Comparison of ENCODE assay signal across 12 mouse cellular contexts in the genomic region with DNA sequence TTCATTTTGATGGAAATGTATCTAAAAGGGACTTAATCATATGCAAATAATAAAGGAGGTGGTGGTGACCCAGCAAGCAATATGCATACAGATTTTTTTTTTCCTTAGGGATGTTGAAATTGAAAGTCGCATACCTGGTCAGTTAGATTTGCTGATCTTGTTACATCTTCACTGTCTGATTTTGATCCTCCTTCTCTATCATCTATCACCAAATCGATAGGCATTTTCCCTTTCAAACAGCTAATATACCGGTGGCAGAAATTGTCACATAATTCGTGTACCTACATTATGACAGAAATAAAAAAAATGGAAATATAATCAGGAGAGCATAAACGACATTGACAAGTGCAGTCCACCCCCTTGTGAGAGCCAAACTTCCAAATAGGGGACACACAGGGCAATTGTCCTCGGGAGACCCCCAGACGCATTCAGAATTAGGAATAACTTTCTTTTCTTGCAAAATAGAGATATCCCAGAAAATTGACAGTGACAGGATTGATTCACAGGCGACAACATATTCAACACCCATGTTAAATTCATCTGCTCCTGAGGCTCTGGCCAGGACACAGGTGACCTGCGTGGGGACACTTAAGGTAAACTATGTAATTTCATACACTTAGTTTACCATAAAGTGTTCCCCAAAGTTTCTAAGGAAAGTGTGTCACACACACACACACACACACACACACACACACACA. TPM values are rescaled to one million over a fixed set of nuclear protein-coding genes. Genes with fewer than 3 reads are reported as not detected.
DNase-seq lines count a peak whose midpoint lies in the region; ATAC-seq and TF ChIP-seq lines count a peak whose summit lies in the region.
"Had no signal": no experiment of that assay in that cellular context is flagged by ENCODE, and none has a peak within 500 bp of the region (broad histone marks: within the 10 kb centered on the region; RNA-seq: fewer than 3 reads in every experiment).

No protein-coding gene starts in this region.

- ATAC-seq in forebrain, embryonic 12.5 days (ENCODE audit: low FRiP score), result no peak
- ATAC-seq in forebrain, postnatal 0 days, result no peak
- no peak for ATAC-seq in lung, embryonic 15.5 days (ENCODE audit: borderline replicate concordance, extremely low read depth, low FRiP score, low TSS enrichment)
- ATAC-seq in hindbrain, embryonic 15.5 days (ENCODE audit: low FRiP score, low read depth), result no peak
- ATAC-seq in neural tube, embryonic 14.5 days (ENCODE audit: low read depth), result no peak
- ATAC-seq in CD4-positive, CD25-positive, alpha-beta regulatory T cell, adult 4 months, result no peak

- no peak overlapping the region for H3K9ac ChIP-seq in forebrain, embryonic 12.5 days
- no peak overlapping the region for H3K9ac ChIP-seq in forebrain, postnatal 0 days
- H3K9ac ChIP-seq in lung, embryonic 15.5 days, result peak overlapping the region; percentile 51; the same call in 1 of the 2 replicates
- peak overlapping the region; percentile 98 for H3K9ac ChIP-seq in hindbrain, embryonic 15.5 days
- peak overlapping the region; percentile 99 for H3K9ac ChIP-seq in neural tube, embryonic 14.5 days (replicated peaks; ENCODE audit: low read depth, low read length)

- no peak overlapping the region for H3K4me3 ChIP-seq in forebrain, embryonic 12.5 days (replicated peaks)
- H3K4me3 ChIP-seq in forebrain, postnatal 0 days (ENCODE audit: low read depth, low read length), result no peak overlapping the region
- H3K4me3 ChIP-seq in lung, embryonic 15.5 days, result peak overlapping the region; percentile 57
- peak overlapping the region; percentile 89 for H3K4me3 ChIP-seq in hindbrain, embryonic 15.5 days
- H3K4me3 ChIP-seq in neural tube, embryonic 14.5 days (ENCODE audit: low read depth, low read length), result peak overlapping the region; percentile 75

- H3K4me1 ChIP-seq in forebrain, embryonic 12.5 days, result peaks cover 80% of the 10 kb centered on the region
- H3K4me1 ChIP-seq in forebrain, postnatal 0 days (ENCODE audit: insufficient read depth), result 0 out of 2 replicates have a peak, but pooled peaks cover 3% of the 10 kb centered on the region
- H3K4me1 ChIP-seq in lung, embryonic 15.5 days, result peaks cover 12% of the 10 kb centered on the region
- peaks cover 39% of the 10 kb centered on the region for H3K4me1 ChIP-seq in hindbrain, embryonic 15.5 days (replicated peaks)
- H3K4me1 ChIP-seq in neural tube, embryonic 14.5 days (ENCODE audit: control insufficient read depth, insufficient read depth, low read length), result peaks cover 47% of the 10 kb centered on the region

- H3K9me3 ChIP-seq in forebrain, embryonic 12.5 days, result no peaks in the 10 kb centered on the region
- H3K9me3 ChIP-seq in forebrain, postnatal 0 days (ENCODE audit: low read length), result no peaks in the 10 kb centered on the region
- no peaks in the 10 kb centered on the region for H3K9me3 ChIP-seq in lung, embryonic 15.5 days
- no peaks in the 10 kb centered on the region for H3K9me3 ChIP-seq in hindbrain, embryonic 15.5 days
- H3K9me3 ChIP-seq in neural tube, embryonic 14.5 days (ENCODE audit: control insufficient read depth, low read length), result no peaks in the 10 kb centered on the region

- peak overlapping the region; percentile 32; the same call in 1 of the 2 replicates for H3K4me2 ChIP-seq in forebrain, embryonic 12.5 days
- H3K4me2 ChIP-seq in forebrain, postnatal 0 days (ENCODE audit: low read depth), result no peak overlapping the region
- peak overlapping the region; percentile 64 for H3K4me2 ChIP-seq in lung, embryonic 15.5 days
- peak overlapping the region; percentile 95 for H3K4me2 ChIP-seq in hindbrain, embryonic 15.5 days
- peak overlapping the region; percentile 96 for H3K4me2 ChIP-seq in neural tube, embryonic 14.5 days (ENCODE audit: low read depth, low read length)

- H3K36me3 ChIP-seq in forebrain, embryonic 12.5 days (replicated peaks), result no peaks in the 10 kb centered on the region
- no peaks in the 10 kb centered on the region for H3K36me3 ChIP-seq in forebrain, postnatal 0 days (ENCODE audit: insufficient read depth)
- H3K36me3 ChIP-seq in lung, embryonic 15.5 days, result no peaks in the 10 kb centered on the region
- H3K36me3 ChIP-seq in hindbrain, embryonic 15.5 days, result no peaks in the 10 kb centered on the region
- H3K36me3 ChIP-seq in neural tube, embryonic 14.5 days (ENCODE audit: control insufficient read depth, insufficient read depth, low read length), result peaks cover 12% of the 10 kb centered on the region; the same call in 1 of the 2 replicates

- TF ChIP-seq CTCF in forebrain, postnatal 0 days (IDR thresholded peaks at IDR 0.05; ENCODE audit: low read depth), result no peak

- no peak for DNase-seq in forebrain, postnatal 0 days
- DNase-seq in lung, postnatal 25 days (ENCODE audit: low spot score), result no peak
- no peak for DNase-seq in gastrocnemius, postnatal 25 days
- DNase-seq: B cell, adult 2 months; kidney, adult 11 months; left cerebral cortex, postnatal 4 days had no signal

- no peak overlapping the region for H3K27ac ChIP-seq in forebrain, embryonic 12.5 days
- H3K27ac ChIP-seq in forebrain, postnatal 0 days (ENCODE audit: low read depth, low read length), result no peak overlapping the region
- peak overlapping the region; percentile 92; the same call in 1 of the 2 replicates for H3K27ac ChIP-seq in lung, embryonic 15.5 days
- H3K27ac ChIP-seq in hindbrain, embryonic 15.5 days (replicated peaks), result peak overlapping the region; percentile 100
- peak overlapping the region; percentile 85 for H3K27ac ChIP-seq in neural tube, embryonic 14.5 days (ENCODE audit: low read depth, low read length)
- H3K27ac ChIP-seq: macrophage had no signal

- peaks cover 68% of the 10 kb centered on the region for H3K27me3 ChIP-seq in forebrain, embryonic 12.5 days
- H3K27me3 ChIP-seq in forebrain, postnatal 0 days (ENCODE audit: insufficient read depth, low read length), result peaks cover 17% of the 10 kb centered on the region
- 0 out of 2 replicates have a peak, but pooled peaks cover 3% of the 10 kb centered on the region for H3K27me3 ChIP-seq in lung, embryonic 15.5 days
- no peaks in the 10 kb centered on the region for H3K27me3 ChIP-seq in hindbrain, embryonic 15.5 days
- no peaks in the 10 kb centered on the region for H3K27me3 ChIP-seq in neural tube, embryonic 14.5 days (ENCODE audit: control insufficient read depth, insufficient read depth, low read length)

- 34% methylated on average over 9 of the region's 9 CpGs for WGBS in forebrain, embryonic 12.5 days
- WGBS in forebrain, postnatal 0 days, result 52% methylated on average over 9 of the region's 9 CpGs
- WGBS in lung, embryonic 15.5 days, result 36% methylated on average over 9 of the region's 9 CpGs
- WGBS in hindbrain, embryonic 15.5 days, result 21% methylated on average over 9 of the region's 9 CpGs
- WGBS in neural tube, embryonic 14.5 days, result 25% methylated on average over 9 of the region's 9 CpGs

RNA-seq across cellular contexts. Expression of gene Meis1, which starts 7.5 kb away (rescaled TPM):
- 40.4 and 44.8 TPM in 2 replicates for polyA plus RNA-seq in forebrain, embryonic 12.5 days (2016; fragmentation: Nextera tagmentation; extraction: Ambion mirVana)
- 15.8 and 16.9 TPM in 2 replicates for total RNA-seq in forebrain, postnatal 0 days (2014; rRNA removed)
- 11.4 and 12.5 TPM in 2 replicates for polyA plus RNA-seq in forebrain, postnatal 0 days (2015; fragmentation: Nextera tagmentation; extraction: Ambion mirVana)
- polyA plus RNA-seq in lung, embryonic 15.5 days (2015; fragmentation: Nextera tagmentation; extraction: Ambion mirVana), result 112 and 116 TPM in 2 replicates
- polyA plus RNA-seq in hindbrain, embryonic 15.5 days (2015; fragmentation: Nextera tagmentation; extraction: Ambion mirVana), result 159 and 178 TPM in 2 replicates
- 170 and 186 TPM in 2 replicates for polyA plus RNA-seq in neural tube, embryonic 14.5 days (2014; fragmentation: Nextera tagmentation; extraction: Ambion mirVana)
- polyA plus RNA-seq in CD4-positive, CD25-positive, alpha-beta regulatory T cell, adult 4 months (2017; shearing (Covaris generic)), result under 1 TPM in 1 of 2 experiments, not detected in 1; 0.66 TPM
- 1 to 10 TPM; 2.7 to 4.0 TPM for total RNA-seq in gastrocnemius, postnatal 25 days (2021)

Comparison
In these comparisons a context has a peak if more than half of its experiments do, and no peak if none do; other contexts are left out.
1. H3K27ac ChIP-seq: peak in lung, embryonic 15.5 days (single experiment), hindbrain, embryonic 15.5 days (single experiment) and neural tube, embryonic 14.5 days (single experiment); none in forebrain, embryonic 12.5 days (single experiment) and forebrain, postnatal 0 days (single experiment).
2. H3K4me3 ChIP-seq: peak in lung, embryonic 15.5 days (single experiment), hindbrain, embryonic 15.5 days (single experiment) and neural tube, embryonic 14.5 days (single experiment); none in forebrain, embryonic 12.5 days (single experiment) and forebrain, postnatal 0 days (single experiment).
3. H3K9ac ChIP-seq: peak in lung, embryonic 15.5 days (single experiment), hindbrain, embryonic 15.5 days (single experiment) and neural tube, embryonic 14.5 days (single experiment); none in forebrain, embryonic 12.5 days (single experiment) and forebrain, postnatal 0 days (single experiment).